Mouse (Mus musculus): ENCODE measurements at regions not wholly inside any gene's neighbourhood (a gene's known extent, or its start where the extent isn't known, plus 50 kb on each side); places are given as distances from the start of the nearest gene placed in this dataset.

- no peaks in the 10 kb centered on the region for H3K36me3 ChIP-seq (ENCODE audit: control insufficient read depth, insufficient read depth, low read length)
- no peak overlapping the region for H3K4me2 ChIP-seq (ENCODE audit: low read depth, low read length)
- 91% methylated on average over 2 of the region's 2 CpGs for WGBS
- H3K9ac ChIP-seq (replicated peaks; ENCODE audit: low read depth, low read length): no peak overlapping the region
- H3K27me3 ChIP-seq (ENCODE audit: control insufficient read depth, insufficient read depth, low read length): no peaks in the 10 kb centered on the region
- H3K4me1 ChIP-seq (ENCODE audit: control insufficient read depth, insufficient read depth, low read length): no peaks in the 10 kb centered on the region
- no peak overlapping the region for H3K4me3 ChIP-seq (ENCODE audit: low read depth, low read length)
- H3K27ac ChIP-seq (ENCODE audit: low read depth, low read length): no peak overlapping the region
- H3K9me3 ChIP-seq (ENCODE audit: control insufficient read depth, low read length): no peaks in the 10 kb centered on the region
- no peak for ATAC-seq (ENCODE audit: low read depth)
Measured at GRCm38 (mm10) chr13:6214189-6214588, 333.8 kb upstream of the Pitrm1 start.

GRCm38 (mm10) chr13:6226087-6226643 lies 321.8 kb upstream of the Pitrm1 start:
- 83% methylated on average over 7 of the region's 7 CpGs for WGBS
- Histone ChIP-seq H3K4me3 (ENCODE audit: low read depth, low read length) (no peak overlapping the region), H3K27ac (ENCODE audit: low read depth, low read length) (no peak overlapping the region), H3K9me3 (ENCODE audit: control insufficient read depth, low read length) (no peaks in the 10 kb centered on the region), H3K9ac (replicated peaks; ENCODE audit: low read depth, low read length) (no peak overlapping the region), H3K27me3 (ENCODE audit: control insufficient read depth, insufficient read depth, low read length) (no peaks in the 10 kb centered on the region), H3K4me1 (ENCODE audit: control insufficient read depth, insufficient read depth, low read length) (no peaks in the 10 kb centered on the region), H3K36me3 (ENCODE audit: control insufficient read depth, insufficient read depth, low read length) (no peaks in the 10 kb centered on the region), H3K4me2 (ENCODE audit: low read depth, low read length) (no peak overlapping the region)
- ATAC-seq (ENCODE audit: low read depth): no peak

GRCm38 (mm10) chr13:6228278-6228677 lies 319.7 kb upstream of the Pitrm1 start:
- Histone ChIP-seq H3K4me1 (ENCODE audit: control insufficient read depth, insufficient read depth, low read length) (no peaks in the 10 kb centered on the region), H3K27me3 (ENCODE audit: control insufficient read depth, insufficient read depth, low read length) (no peaks in the 10 kb centered on the region), H3K4me2 (ENCODE audit: low read depth, low read length) (no peak overlapping the region), H3K27ac (ENCODE audit: low read depth, low read length) (no peak overlapping the region), H3K9me3 (ENCODE audit: control insufficient read depth, low read length) (no peaks in the 10 kb centered on the region), H3K9ac (replicated peaks; ENCODE audit: low read depth, low read length) (no peak overlapping the region), H3K4me3 (ENCODE audit: low read depth, low read length) (no peak overlapping the region), H3K36me3 (ENCODE audit: control insufficient read depth, insufficient read depth, low read length) (no peaks in the 10 kb centered on the region)
- ATAC-seq (ENCODE audit: low read depth): no peak
- WGBS: 94% methylated on average over 1 of the region's 1 CpGs

- ATAC-seq (ENCODE audit: low read depth): no peak
- H3K27me3 ChIP-seq (ENCODE audit: control insufficient read depth, insufficient read depth, low read length): no peaks in the 10 kb centered on the region
- no peaks in the 10 kb centered on the region for H3K9me3 ChIP-seq (ENCODE audit: control insufficient read depth, low read length)
- H3K4me3 ChIP-seq (ENCODE audit: low read depth, low read length): no peak overlapping the region
- H3K27ac ChIP-seq (ENCODE audit: low read depth, low read length): no peak overlapping the region
- H3K36me3 ChIP-seq (ENCODE audit: control insufficient read depth, insufficient read depth, low read length): no peaks in the 10 kb centered on the region
- no peak overlapping the region for H3K9ac ChIP-seq (replicated peaks; ENCODE audit: low read depth, low read length)
- 97% methylated on average over 1 of the region's 1 CpGs for WGBS
- H3K4me2 ChIP-seq (ENCODE audit: low read depth, low read length): no peak overlapping the region
- H3K4me1 ChIP-seq (ENCODE audit: control insufficient read depth, insufficient read depth, low read length): no peaks in the 10 kb centered on the region
Measured at GRCm38 (mm10) chr13:6235394-6235793, 312.6 kb upstream of the Pitrm1 start.

GRCm38 (mm10) chr13:6236503-6236902 lies 311.4 kb upstream of the Pitrm1 start:
- 87% methylated on average over 8 of the region's 8 CpGs for WGBS
- H3K4me3 ChIP-seq (ENCODE audit: low read depth, low read length): no peak overlapping the region
- ATAC-seq (ENCODE audit: low read depth): no peak
- H3K27me3 ChIP-seq (ENCODE audit: control insufficient read depth, insufficient read depth, low read length): no peaks in the 10 kb centered on the region
- H3K9ac ChIP-seq (replicated peaks; ENCODE audit: low read depth, low read length): no peak overlapping the region
- H3K36me3 ChIP-seq (ENCODE audit: control insufficient read depth, insufficient read depth, low read length): no peaks in the 10 kb centered on the region
- no peak overlapping the region for H3K4me2 ChIP-seq (ENCODE audit: low read depth, low read length)
- no peaks in the 10 kb centered on the region for H3K4me1 ChIP-seq (ENCODE audit: control insufficient read depth, insufficient read depth, low read length)
- no peak overlapping the region for H3K27ac ChIP-seq (ENCODE audit: low read depth, low read length)
- no peaks in the 10 kb centered on the region for H3K9me3 ChIP-seq (ENCODE audit: control insufficient read depth, low read length)

- Histone ChIP-seq H3K9me3 (ENCODE audit: control insufficient read depth, low read length) (no peaks in the 10 kb centered on the region), H3K36me3 (ENCODE audit: control insufficient read depth, insufficient read depth, low read length) (no peaks in the 10 kb centered on the region), H3K27ac (ENCODE audit: low read depth, low read length) (no peak overlapping the region), H3K4me3 (ENCODE audit: low read depth, low read length) (no peak overlapping the region), H3K4me2 (ENCODE audit: low read depth, low read length) (no peak overlapping the region), H3K4me1 (ENCODE audit: control insufficient read depth, insufficient read depth, low read length) (no peaks in the 10 kb centered on the region), H3K27me3 (ENCODE audit: control insufficient read depth, insufficient read depth, low read length) (no peaks in the 10 kb centered on the region), H3K9ac (replicated peaks; ENCODE audit: low read depth, low read length) (no peak overlapping the region)
- WGBS: 87% methylated on average over 3 of the region's 3 CpGs
- ATAC-seq (ENCODE audit: low read depth): no peak
Measured at GRCm38 (mm10) chr13:6237201-6237600, 310.7 kb upstream of the Pitrm1 start.

GRCm38 (mm10) chr13:6240855-6241254 lies 307.1 kb upstream of the Pitrm1 start:
- H3K4me2 ChIP-seq (ENCODE audit: low read depth, low read length): no peak overlapping the region
- no peaks in the 10 kb centered on the region for H3K4me1 ChIP-seq (ENCODE audit: control insufficient read depth, insufficient read depth, low read length)
- 52% methylated on average over 3 of the region's 3 CpGs for WGBS
- H3K9me3 ChIP-seq (ENCODE audit: control insufficient read depth, low read length): no peaks in the 10 kb centered on the region
- no peak overlapping the region for H3K4me3 ChIP-seq (ENCODE audit: low read depth, low read length)
- H3K27ac ChIP-seq (ENCODE audit: low read depth, low read length): no peak overlapping the region
- H3K27me3 ChIP-seq (ENCODE audit: control insufficient read depth, insufficient read depth, low read length): no peaks in the 10 kb centered on the region
- no peak for ATAC-seq (ENCODE audit: low read depth)
- no peak overlapping the region for H3K9ac ChIP-seq (replicated peaks; ENCODE audit: low read depth, low read length)
- no peaks in the 10 kb centered on the region for H3K36me3 ChIP-seq (ENCODE audit: control insufficient read depth, insufficient read depth, low read length)

GRCm38 (mm10) chr13:6241472-6242123 lies 306.4 kb upstream of the Pitrm1 start:
- 93% methylated on average over 5 of the region's 5 CpGs for WGBS
- no peak overlapping the region for H3K4me3 ChIP-seq (ENCODE audit: low read depth, low read length)
- no peaks in the 10 kb centered on the region for H3K36me3 ChIP-seq (ENCODE audit: control insufficient read depth, insufficient read depth, low read length)
- no peak overlapping the region for H3K4me2 ChIP-seq (ENCODE audit: low read depth, low read length)
- ATAC-seq (ENCODE audit: low read depth): no peak
- no peaks in the 10 kb centered on the region for H3K27me3 ChIP-seq (ENCODE audit: control insufficient read depth, insufficient read depth, low read length)
- no peaks in the 10 kb centered on the region for H3K9me3 ChIP-seq (ENCODE audit: control insufficient read depth, low read length)
- H3K9ac ChIP-seq (replicated peaks; ENCODE audit: low read depth, low read length): no peak overlapping the region
- no peak overlapping the region for H3K27ac ChIP-seq (ENCODE audit: low read depth, low read length)
- H3K4me1 ChIP-seq (ENCODE audit: control insufficient read depth, insufficient read depth, low read length): no peaks in the 10 kb centered on the region

GRCm38 (mm10) chr13:6250106-6250505 lies 297.8 kb upstream of the Pitrm1 start:
- Histone ChIP-seq H3K4me2 (ENCODE audit: low read depth, low read length) (no peak overlapping the region), H3K9ac (replicated peaks; ENCODE audit: low read depth, low read length) (no peak overlapping the region), H3K9me3 (ENCODE audit: control insufficient read depth, low read length) (no peaks in the 10 kb centered on the region), H3K4me3 (ENCODE audit: low read depth, low read length) (no peak overlapping the region), H3K4me1 (ENCODE audit: control insufficient read depth, insufficient read depth, low read length) (no peaks in the 10 kb centered on the region), H3K36me3 (ENCODE audit: control insufficient read depth, insufficient read depth, low read length) (no peaks in the 10 kb centered on the region), H3K27ac (ENCODE audit: low read depth, low read length) (no peak overlapping the region), H3K27me3 (ENCODE audit: control insufficient read depth, insufficient read depth, low read length) (no peaks in the 10 kb centered on the region)
- ATAC-seq (ENCODE audit: low read depth): no peak
- WGBS: 88% methylated on average over 3 of the region's 3 CpGs
